Mouse (Mus musculus) kidney, embryonic 14.5 days (tissue): ENCODE data around the gene Gps1. TPM values are rescaled to one million over a fixed set of nuclear protein-coding genes. Genes with fewer than 3 reads are reported as not detected.
"Not testable (repeated sequence)": the region's sequence is repeated elsewhere in the genome, so short reads cannot be mapped to it uniquely, and the experiment has no call there.

Experiments used
- ATAC-seq: fragments of 200-750 bp; cut with Nextera tagmentation; 2 replicates; pipeline ENCODE4 v1.8.0; 2017; ENCODE audit warnings: moderate number of reproducible peaks, mild to moderate bottlenecking, moderate TSS enrichment, moderate library complexity; ENCODE audit not compliant: low FRiP score, low TSS enrichment
- H3K27ac ChIP-seq: fragments of 300-500 bp; sonication (generic); 2 replicates; pipeline ENCODE4 v1.5.1; 2014; ENCODE audit warnings: low read depth, mild to moderate bottlenecking, low read length, moderate library complexity, mixed read lengths
- H3K27me3 ChIP-seq: fragments of 300-500 bp; sonication (generic); 2 replicates; pipeline ENCODE4 v1.6.1; 2014; ENCODE audit warnings: mild to moderate bottlenecking, low read length; ENCODE audit not compliant: control insufficient read depth, insufficient read depth
- H3K36me3 ChIP-seq: fragments of 300-500 bp; sonication (generic); 2 replicates; pipeline ENCODE4 v1.6.1; 2014; ENCODE audit warnings: low read length, mixed read lengths; ENCODE audit not compliant: control insufficient read depth, insufficient read depth
- H3K4me1 ChIP-seq: fragments of 300-500 bp; sonication (generic); 2 replicates; pipeline ENCODE4 v1.6.1; 2014; ENCODE audit warnings: low read length, mixed read lengths; ENCODE audit not compliant: control insufficient read depth, insufficient read depth
- H3K4me2 ChIP-seq: fragments of 300-500 bp; sonication (generic); replicated peaks from 2 replicates; pipeline ENCODE4 v1.6.1; 2014; ENCODE audit warnings: low read depth, mild to moderate bottlenecking, low read length
- H3K4me3 ChIP-seq: fragments of 300-500 bp; sonication (generic); 2 replicates; pipeline ENCODE4 v1.5.1; 2014; ENCODE audit warnings: mild to moderate bottlenecking, low read length
- H3K9ac ChIP-seq: fragments of 300-500 bp; sonication (generic); 2 replicates; pipeline ENCODE4 v1.6.1; 2014; ENCODE audit warnings: low read depth, mild to moderate bottlenecking, low read length, moderate library complexity
- H3K9me3 ChIP-seq: fragments of 300-500 bp; sonication (generic); 2 replicates; pipeline ENCODE4 v1.6.1; 2016; ENCODE audit warnings: low read length; ENCODE audit not compliant: control insufficient read depth
- WGBS: fragments of 180-500 bp; shearing (Covaris S2); extraction: QIAGEN DNeasy Blood & Tissue Kit; methylation state at CpG from one replicate; pipeline ENCODE4 v1.1.7; 2014; 5-methylcytosine and 5-hydroxymethylcytosine counted together
- polyA plus RNA-seq: library from polyadenylated mRNA; unstranded; fragments of >200 nt; fragmentation: Nextera tagmentation; extraction: Ambion mirVana; gene quantifications from 2 replicates; pipeline ENCODE4 v1.2.1, GENCODE M21; 2014

Gene Gps1
- polyA plus RNA-seq, 1 experiment from 2014 or later = 239 TPM

DNA sequence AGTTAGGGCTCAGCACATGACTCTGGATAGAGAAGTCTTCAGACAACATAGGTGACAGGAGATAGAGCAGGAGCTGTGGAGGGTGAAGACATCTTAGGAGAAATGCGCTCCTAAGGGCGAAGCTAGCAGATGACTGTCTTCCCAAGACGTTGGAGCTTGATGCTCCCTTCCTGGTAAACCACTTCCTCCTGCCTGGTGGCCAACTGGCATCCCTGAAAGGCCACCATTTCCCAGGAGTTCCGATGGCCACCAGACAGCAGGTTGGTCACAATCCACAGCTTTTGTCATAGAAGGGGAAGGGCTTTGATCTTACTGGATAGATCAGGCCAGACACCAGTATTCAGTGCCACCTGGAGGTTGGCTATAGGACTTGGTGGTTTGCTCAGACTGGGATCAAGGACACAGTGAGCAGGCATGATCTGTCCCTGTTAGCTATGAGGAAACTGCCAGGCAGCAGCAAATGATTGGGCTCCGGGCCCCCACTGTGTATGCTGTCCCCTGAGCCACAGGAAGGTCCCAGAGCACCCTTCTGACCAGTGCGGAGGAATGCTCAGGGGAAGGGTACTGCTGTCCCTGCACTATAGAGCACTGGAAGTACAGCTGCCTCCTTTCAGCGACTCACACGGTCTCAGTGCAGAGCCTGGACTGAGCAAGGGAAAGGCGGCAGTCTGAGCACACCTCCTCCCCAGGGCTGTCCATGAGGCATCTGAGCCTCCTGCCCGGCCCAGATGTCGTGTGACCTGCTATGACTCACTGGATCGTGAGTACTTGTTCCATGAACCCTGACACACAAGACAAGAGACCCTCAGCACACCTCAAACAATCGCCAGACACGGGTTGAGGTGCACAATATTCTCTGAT, 22.0 kb upstream of the Gps1 start:
- Histone ChIP-seq H3K9ac (no peak overlapping the region), H3K4me2 (no peak overlapping the region), H3K4me3 (no peak overlapping the region), H3K4me1 (0 out of 2 replicates have a peak, but pooled peaks cover 2% of the 10 kb centered on the region), H3K36me3 (no peaks in the 10 kb centered on the region), H3K27ac (no peak overlapping the region), H3K27me3 (peaks cover 4% of the 10 kb centered on the region; the same call in 1 of the 2 replicates), H3K9me3 (peaks cover 24% of the 10 kb centered on the region)
- no peak for ATAC-seq
- WGBS = 71% methylated on average over 14 of the region's 14 CpGs

DNA sequence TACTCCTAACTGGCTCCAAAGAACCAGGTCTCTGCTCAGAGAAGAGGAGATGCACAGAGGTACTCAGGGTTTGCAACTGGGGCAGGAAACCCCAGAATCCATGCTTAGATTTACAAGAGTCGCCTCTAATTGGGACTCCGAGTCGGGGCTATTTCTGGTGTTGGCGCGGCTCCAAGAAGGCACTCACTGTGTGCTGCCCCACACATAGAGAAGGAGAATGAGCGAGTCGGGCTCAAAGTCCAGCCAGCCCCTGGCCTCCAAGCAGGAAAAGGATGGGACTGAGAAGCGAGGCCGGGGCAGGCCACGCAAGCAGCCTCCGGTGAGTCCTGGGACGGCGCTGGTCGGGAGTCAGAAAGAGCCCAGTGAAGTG, 21.4 kb upstream of the Gps1 start, which contains the start of gene Hmga1b:
Gene Hmga1b (plus strand): TSS at position 123 of the 370 bp plus-strand sequence.
- not testable (repeated sequence) for H3K27me3 ChIP-seq, H3K27ac ChIP-seq, H3K9ac ChIP-seq, H3K36me3 ChIP-seq, H3K4me3 ChIP-seq, H3K4me1 ChIP-seq, H3K4me2 ChIP-seq
- peak; percentile 18; the same call in 1 of the 2 replicates for ATAC-seq
- H3K9me3 ChIP-seq = peaks cover 23% of the 10 kb centered on the region
- WGBS = 23% methylated on average over 13 of the region's 14 CpGs

DNA sequence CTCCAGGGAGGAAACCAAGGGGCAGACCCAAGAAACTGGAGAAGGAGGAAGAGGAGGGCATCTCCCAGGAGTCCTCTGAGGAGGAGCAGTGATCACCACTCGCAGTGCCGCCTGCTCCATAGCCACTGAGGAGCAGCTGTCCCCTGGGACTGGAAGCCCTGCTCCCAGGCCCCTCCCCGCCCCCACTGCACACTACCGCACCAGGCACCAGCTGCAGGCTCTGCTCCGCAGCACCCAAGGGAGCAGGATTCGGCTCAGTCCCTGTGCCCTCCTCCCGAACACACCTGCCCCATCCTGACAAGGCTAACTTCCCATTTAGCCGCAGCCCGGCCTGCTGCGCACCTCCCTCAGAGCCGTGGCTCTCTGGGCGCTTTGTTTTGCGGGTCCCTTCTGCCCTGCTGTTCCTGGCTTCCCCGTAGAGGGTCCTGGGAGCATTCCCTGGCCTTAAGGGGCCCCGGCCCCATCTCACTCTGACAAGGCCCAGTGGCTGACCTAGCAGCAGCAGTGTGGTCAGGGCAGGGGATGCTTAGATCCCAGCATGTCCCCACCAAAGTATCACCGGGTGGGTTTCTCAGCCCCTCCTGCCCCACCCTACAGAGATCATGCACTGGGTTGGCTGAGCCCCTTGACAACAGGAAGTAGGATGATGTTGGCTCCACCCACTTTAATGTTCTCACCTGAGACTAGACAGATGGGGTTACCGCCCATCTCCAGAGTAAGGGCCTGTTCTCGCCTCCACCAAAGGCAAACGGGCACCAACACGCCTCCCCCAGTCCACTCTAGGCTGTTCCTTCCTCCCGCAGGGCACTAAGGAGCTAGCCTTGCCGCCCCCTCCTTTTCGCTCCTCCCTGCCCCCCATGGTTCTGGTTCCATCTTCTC, 20.7 kb upstream of the Gps1 start:
- ATAC-seq = peak; percentile 37; the same call in 1 of the 2 replicates
- not testable (repeated sequence) for H3K4me2 ChIP-seq, H3K36me3 ChIP-seq, H3K4me1 ChIP-seq, H3K4me3 ChIP-seq, H3K27me3 ChIP-seq, H3K27ac ChIP-seq, H3K9ac ChIP-seq
- 0% methylated on average over 2 of the region's 23 CpGs for WGBS
- peaks cover 16% of the 10 kb centered on the region for H3K9me3 ChIP-seq

DNA sequence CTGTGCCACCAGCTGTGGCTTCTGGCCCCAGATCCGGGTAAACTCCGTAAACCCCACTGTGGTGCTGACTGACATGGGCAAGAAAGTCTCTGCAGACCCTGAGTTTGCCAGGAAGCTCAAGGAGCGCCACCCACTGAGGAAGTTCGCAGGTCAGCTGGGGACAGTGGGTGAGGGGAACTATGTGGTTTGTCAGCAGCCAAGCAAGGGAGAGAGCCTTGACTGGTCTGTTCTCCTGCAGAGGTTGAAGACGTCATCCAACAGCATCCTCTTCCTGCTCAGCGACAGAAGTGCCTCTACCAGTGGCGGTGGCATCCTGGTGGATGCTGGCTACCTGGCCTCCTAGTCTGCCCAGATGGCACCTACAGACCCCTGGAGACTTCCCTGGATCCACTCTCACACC, 17.0 kb upstream of the Gps1 start:
- not testable (repeated sequence) for ATAC-seq, H3K9ac ChIP-seq
- WGBS = 81% methylated on average over 3 of the region's 7 CpGs

DNA sequence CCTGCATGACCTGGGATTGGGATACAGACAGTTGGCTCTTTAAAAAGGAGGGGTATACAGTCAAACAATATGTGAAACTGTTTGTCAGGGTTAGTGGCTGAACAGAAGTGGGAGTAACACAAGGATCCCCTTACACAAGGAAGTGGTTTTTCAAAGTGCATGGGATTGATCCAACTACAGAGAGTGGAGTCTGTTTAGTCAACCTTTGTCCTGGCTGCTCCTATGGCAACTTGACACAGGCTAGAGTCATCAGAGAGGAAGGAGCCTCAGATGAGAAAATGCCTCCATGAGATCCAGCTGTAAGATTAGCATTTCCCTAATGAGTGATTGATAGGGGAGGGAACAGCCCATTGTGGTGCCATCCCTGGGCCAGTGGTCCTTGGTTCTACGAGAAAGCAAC, 15.9 kb upstream of the Gps1 start:
- WGBS = 25% methylated on average over 1 of the region's 1 CpGs
- Histone ChIP-seq H3K4me1 (no peaks in the 10 kb centered on the region), H3K27me3 (no peaks in the 10 kb centered on the region), H3K9me3 (no peaks in the 10 kb centered on the region), H3K27ac (no peak overlapping the region), H3K4me3 (no peak overlapping the region), H3K9ac (no peak overlapping the region), H3K36me3 (no peaks in the 10 kb centered on the region), H3K4me2 (no peak overlapping the region)
- no peak for ATAC-seq

More for the DNA sequence above, 17.0 kb upstream of the Gps1 start:
- not testable (repeated sequence) for H3K27ac ChIP-seq, H3K4me1 ChIP-seq, H3K9me3 ChIP-seq, H3K36me3 ChIP-seq, H3K27me3 ChIP-seq, H3K4me2 ChIP-seq, H3K4me3 ChIP-seq

DNA sequence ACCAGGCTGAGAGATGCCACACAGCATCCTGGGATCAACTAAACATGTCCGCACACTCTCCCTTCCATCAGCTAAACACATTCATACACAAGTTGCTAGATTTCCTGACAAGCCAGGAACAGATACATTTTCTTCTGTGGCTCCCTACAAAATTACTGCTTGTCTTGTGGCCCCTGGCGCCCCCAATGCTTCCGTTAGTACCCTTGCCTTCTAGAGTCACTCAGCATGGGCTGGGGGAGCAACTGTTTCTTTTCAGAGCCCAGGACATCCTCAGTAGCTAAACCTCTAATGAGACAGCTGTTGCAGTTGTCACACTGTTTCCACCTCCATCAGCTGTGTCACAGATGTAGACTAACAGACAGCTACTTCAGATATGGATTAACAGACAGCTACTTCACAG, 11.3 kb upstream of the Gps1 start:
- no peaks in the 10 kb centered on the region for H3K36me3 ChIP-seq
- no peak overlapping the region for H3K4me2 ChIP-seq
- no peak overlapping the region for H3K4me3 ChIP-seq
- no peak overlapping the region for H3K27ac ChIP-seq
- WGBS = 84% methylated on average over 3 of the region's 3 CpGs
- no peaks in the 10 kb centered on the region for H3K27me3 ChIP-seq
- H3K9ac ChIP-seq = no peak overlapping the region
- no peak for ATAC-seq
- no peaks in the 10 kb centered on the region for H3K4me1 ChIP-seq
- no peaks in the 10 kb centered on the region for H3K9me3 ChIP-seq

DNA sequence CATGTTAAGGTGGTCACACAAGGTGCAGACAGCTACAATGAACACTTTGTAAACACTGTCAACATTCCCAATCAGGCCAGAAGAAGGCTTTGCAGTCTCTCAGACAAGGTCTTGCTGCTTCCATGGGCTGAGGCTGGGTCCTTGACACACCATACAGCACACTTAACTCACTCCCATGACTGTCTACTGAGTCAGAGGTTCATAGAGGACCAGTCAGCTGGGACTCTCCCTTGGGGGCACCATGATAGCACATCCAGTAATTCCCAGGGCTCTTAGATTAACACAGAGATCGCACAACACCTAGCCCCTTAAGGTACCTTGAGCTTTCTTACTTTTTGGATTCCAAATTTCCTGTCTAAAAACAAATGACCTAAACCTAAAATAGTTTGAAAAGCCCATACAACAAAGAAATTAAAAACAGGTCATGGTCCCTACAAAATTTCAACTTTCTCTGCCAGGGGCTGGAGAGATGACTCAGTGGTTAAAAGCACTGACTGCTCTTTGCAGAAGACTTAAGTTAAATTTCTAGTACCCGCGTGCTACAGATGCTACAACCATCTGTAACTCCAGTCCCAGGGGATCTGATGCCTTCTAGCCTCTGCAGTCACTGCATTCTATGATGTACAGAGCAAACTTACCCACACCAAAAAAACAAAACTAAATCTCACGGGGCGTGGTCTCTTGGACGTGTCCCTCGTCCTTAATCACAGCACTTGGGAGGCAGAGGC, 10.4 kb upstream of the Gps1 start:
- Histone ChIP-seq H3K4me1 (no peaks in the 10 kb centered on the region), H3K27me3 (no peaks in the 10 kb centered on the region), H3K9ac (no peak overlapping the region), H3K4me2 (no peak overlapping the region), H3K4me3 (no peak overlapping the region), H3K27ac (no peak overlapping the region), H3K36me3 (no peaks in the 10 kb centered on the region), H3K9me3 (no peaks in the 10 kb centered on the region)
- no peak for ATAC-seq
- WGBS = 88% methylated on average over 7 of the region's 7 CpGs

DNA sequence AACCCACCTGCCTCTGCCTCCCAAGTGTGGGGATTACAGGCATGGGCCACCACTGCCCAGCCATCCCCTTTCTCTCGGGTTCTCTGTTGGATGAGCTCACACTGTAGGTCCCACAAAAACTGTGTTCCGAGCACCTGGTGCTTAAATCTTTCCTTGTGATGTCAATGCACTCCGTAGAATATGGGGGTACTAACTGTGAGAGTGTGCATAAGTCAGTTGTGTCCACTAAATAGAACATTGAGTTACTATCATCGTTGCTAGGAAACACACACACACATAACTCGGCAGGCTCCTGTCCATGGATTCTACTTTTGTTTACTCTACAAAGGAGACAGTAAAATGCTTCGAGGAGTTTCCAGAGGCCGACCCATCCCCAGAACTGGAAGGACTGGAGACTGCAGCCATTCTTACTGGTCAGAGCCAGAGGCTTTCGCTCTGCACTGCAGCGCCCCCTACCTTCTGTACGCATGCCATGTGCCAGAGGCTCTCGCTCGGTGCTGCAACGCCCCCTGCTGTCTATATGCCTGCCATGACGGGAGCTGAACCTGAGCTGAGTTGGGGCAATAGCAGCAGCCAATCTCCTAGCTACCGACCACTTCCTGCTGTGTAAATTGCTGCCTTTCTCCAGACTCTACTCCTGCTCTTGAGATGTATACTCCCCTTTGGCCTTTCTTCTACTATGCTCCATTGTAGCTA, 8.2 kb upstream of the Gps1 start:
- peak; percentile 91 for ATAC-seq
- no peak overlapping the region for H3K27ac ChIP-seq
- H3K4me1 ChIP-seq = no peaks in the 10 kb centered on the region
- peaks cover 6% of the 10 kb centered on the region; the same call in 1 of the 2 replicates for H3K36me3 ChIP-seq
- H3K4me2 ChIP-seq = no peak overlapping the region
- H3K27me3 ChIP-seq = no peaks in the 10 kb centered on the region
- 27% methylated on average over 15 of the region's 15 CpGs for WGBS
- no peak overlapping the region for H3K9ac ChIP-seq
- no peak overlapping the region for H3K4me3 ChIP-seq
- no peaks in the 10 kb centered on the region for H3K9me3 ChIP-seq
